Mouse (Mus musculus) spleen, adult 2 months (tissue): ENCODE data around the gene Abcc12. TPM values are rescaled to one million over a fixed set of nuclear protein-coding genes. Genes with fewer than 3 reads are reported as not detected.

ENCODE experiments used
- DNase-seq, 2 experiments: peaks; one replicate each; pipeline versions ENCODE4 v3.0.0 to v3.0.0-alpha.2; 2012 to 2021; ENCODE audit warnings: low spot score in 2 of 2, low read depth in 1 of 2
- H3K27ac ChIP-seq: fragments of 200-500 bp; 2 replicates; pipeline ENCODE4 v1.5.1; 2012; ENCODE audit warnings: low read length, inconsistent platforms; ENCODE audit not compliant: insufficient read depth
- H3K27me3 ChIP-seq: fragments of 200-500 bp; 2 replicates; pipeline ENCODE4 v1.6.1; 2012; ENCODE audit warnings: mild to moderate bottlenecking, moderate library complexity, low read length, inconsistent platforms; ENCODE audit not compliant: control insufficient read depth, insufficient read depth
- H3K36me3 ChIP-seq: fragments of 200-500 bp; 2 replicates; pipeline ENCODE4 v1.6.1; 2012; ENCODE audit warnings: mild to moderate bottlenecking, low read length, inconsistent platforms; ENCODE audit not compliant: control insufficient read depth, insufficient read depth
- H3K4me1 ChIP-seq: fragments of 200-500 bp; 2 replicates; pipeline ENCODE4 v1.6.1; 2011; ENCODE audit warnings: inconsistent platforms; ENCODE audit not compliant: control insufficient read depth, insufficient read depth, insufficient read length
- H3K4me3 ChIP-seq: fragments of 200-500 bp; 2 replicates; pipeline ENCODE4 v1.5.1; 2011; ENCODE audit warnings: mild to moderate bottlenecking, inconsistent platforms; ENCODE audit not compliant: insufficient read depth, insufficient read length; ENCODE audit errors: extremely low read depth
- CTCF ChIP-seq: fragments of 200-500 bp; IDR thresholded peaks from 2 replicates; pipeline ENCODE4 v1.5.1; 2011; ENCODE audit warnings: mild to moderate bottlenecking, inconsistent platforms; ENCODE audit not compliant: insufficient read depth, insufficient read length, insufficient replicate concordance; ENCODE audit errors: extremely low read depth
- POLR2A ChIP-seq: fragments of 200-500 bp; IDR thresholded peaks from 2 replicates; pipeline ENCODE4 v1.6.1; 2011; ENCODE audit warnings: low read depth, low read length, inconsistent platforms
- WGBS: fragments of 180-500 bp; shearing (Covaris S2); methylation state at CpG from one replicate; pipeline ENCODE4 v1.1.7; 2018; 5-methylcytosine and 5-hydroxymethylcytosine counted together
- polyA plus RNA-seq: library from polyadenylated mRNA; depleted of rRNA; stranded (reverse); fragments of >200 nt; gene quantifications from 2 replicates; pipeline ENCODE4 v1.2.3, GENCODE M21; 2012

Gene Abcc12
- polyA plus RNA-seq, 1 experiment: 0.08 TPM

- no peaks in the 10 kb centered on the region for H3K27me3 ChIP-seq
These were observed 20.4 kb downstream of the Abcc12 start for GRCm38 (mm10) chr8:86559947-86560687.

GRCm38 (mm10) chr8:86557186-86558045 is 23.1 kb downstream of the Abcc12 start:
- H3K27me3 ChIP-seq: no peaks in the 10 kb centered on the region
- no peak overlapping the region for H3K27ac ChIP-seq
- no peak overlapping the region for H3K4me3 ChIP-seq
- WGBS: 88% methylated on average over 15 of the region's 15 CpGs
- no peaks in the 10 kb centered on the region for H3K4me1 ChIP-seq
- H3K36me3 ChIP-seq: no peaks in the 10 kb centered on the region
- no peak for TF ChIP-seq POLR2A
- DNase-seq: no peak

More at GRCm38 (mm10) chr8:86559947-86560687, 20.4 kb downstream of the Abcc12 start:
- Histone ChIP-seq H3K27ac (no peak overlapping the region), H3K4me1 (no peaks in the 10 kb centered on the region), H3K4me3 (no peak overlapping the region), H3K36me3 (no peaks in the 10 kb centered on the region)
- TF ChIP-seq POLR2A (no peak), CTCF (no peak)
- 89% methylated on average over 15 of the region's 15 CpGs for WGBS
- DNase-seq: no peak

GRCm38 (mm10) chr8:86555564-86555963 is 24.9 kb downstream of the Abcc12 start:
- H3K27me3 ChIP-seq: no peaks in the 10 kb centered on the region
- TF ChIP-seq POLR2A (no peak), CTCF (no peak)
- H3K4me1 ChIP-seq: no peaks in the 10 kb centered on the region
- H3K4me3 ChIP-seq: no peak overlapping the region
- WGBS: 71% methylated on average over 2 of the region's 2 CpGs
- no peak overlapping the region for H3K27ac ChIP-seq
- no peak for DNase-seq
- H3K36me3 ChIP-seq: no peaks in the 10 kb centered on the region

- H3K27me3 ChIP-seq: no peaks in the 10 kb centered on the region
- H3K36me3 ChIP-seq: no peaks in the 10 kb centered on the region
- H3K4me1 ChIP-seq: no peaks in the 10 kb centered on the region
- 76% methylated on average over 12 of the region's 12 CpGs for WGBS
- H3K27ac ChIP-seq: no peak overlapping the region
- DNase-seq: no peak
- no peak overlapping the region for H3K4me3 ChIP-seq
- TF ChIP-seq CTCF: no peak
- TF ChIP-seq POLR2A: no peak
These were observed 26.1 kb downstream of the Abcc12 start for GRCm38 (mm10) chr8:86554220-86554891.

- no peaks in the 10 kb centered on the region for H3K4me1 ChIP-seq
- DNase-seq: no peak
- H3K27ac ChIP-seq: no peak overlapping the region
- H3K27me3 ChIP-seq: no peaks in the 10 kb centered on the region
- no peak for TF ChIP-seq CTCF
- TF ChIP-seq POLR2A: no peak
- H3K36me3 ChIP-seq: no peaks in the 10 kb centered on the region
- no peak overlapping the region for H3K4me3 ChIP-seq
- 93% methylated on average over 10 of the region's 10 CpGs for WGBS
These were observed 30.0 kb downstream of the Abcc12 start for GRCm38 (mm10) chr8:86550516-86550915.

- 89% methylated on average over 1 of the region's 1 CpGs for WGBS
- Histone ChIP-seq H3K4me3 (no peak overlapping the region), H3K36me3 (no peaks in the 10 kb centered on the region), H3K27ac (no peak overlapping the region), H3K27me3 (no peaks in the 10 kb centered on the region), H3K4me1 (no peaks in the 10 kb centered on the region)
- no peak for DNase-seq
- no peak for TF ChIP-seq CTCF
- no peak for TF ChIP-seq POLR2A
These were observed 34.5 kb downstream of the Abcc12 start for GRCm38 (mm10) chr8:86546001-86546400.
